In the genomic region with DNA sequence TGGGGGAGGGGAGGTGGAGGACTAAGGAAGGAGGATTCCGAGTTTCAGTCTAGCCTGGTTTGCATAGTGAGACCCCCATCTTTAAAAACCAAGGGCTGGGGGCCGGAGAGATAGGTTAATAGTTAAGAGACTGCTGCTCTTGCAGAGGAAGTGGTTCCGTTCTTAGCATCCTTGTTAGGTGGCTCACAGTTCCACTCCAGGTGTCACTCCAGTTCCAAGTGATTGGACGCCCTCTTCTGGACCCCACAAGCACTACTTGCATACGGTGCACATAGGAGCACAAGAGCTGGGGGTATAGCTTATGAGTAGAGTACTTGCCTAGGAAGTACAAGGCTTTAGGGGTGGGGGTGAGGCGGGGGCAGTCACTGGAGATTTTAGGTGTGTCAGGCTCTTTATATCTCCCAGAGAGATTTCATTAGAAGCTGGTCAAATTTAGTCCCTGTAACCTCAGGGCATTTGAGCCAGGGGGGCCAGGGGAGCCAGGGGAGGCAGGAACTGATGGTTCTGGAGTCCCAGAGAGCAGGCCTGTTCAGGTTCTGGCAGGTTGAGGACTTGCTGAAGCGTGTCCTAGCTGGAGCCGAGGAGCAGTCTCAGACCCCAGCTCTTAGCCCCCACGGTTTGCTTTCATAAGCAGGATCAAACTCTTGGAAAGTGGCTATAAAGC, we compare ENCODE assay signal across 8 mouse cellular contexts. TPM values are rescaled to one million over a fixed set of nuclear protein-coding genes. Genes with fewer than 3 reads are reported as not detected.
DNase-seq lines count a peak whose midpoint lies in the region; ATAC-seq lines count a peak whose summit lies in the region.

No protein-coding gene starts in this region.

- H3K27ac ChIP-seq in embryonic facial prominence, embryonic 12.5 days, result peak overlapping the region; percentile 95
- H3K27ac ChIP-seq in hindbrain, embryonic 13.5 days, result no peak overlapping the region
- no peak overlapping the region for H3K27ac ChIP-seq in limb, embryonic 11.5 days (replicated peaks; ENCODE audit: low read depth, low read length)
- peak overlapping the region; percentile 98 for H3K27ac ChIP-seq in midbrain, embryonic 10.5 days (replicated peaks)
- H3K27ac ChIP-seq in stomach, embryonic 15.5 days, result peak overlapping the region; percentile 73

- H3K4me3 ChIP-seq in embryonic facial prominence, embryonic 12.5 days, result peak overlapping the region; percentile 96
- H3K4me3 ChIP-seq in hindbrain, embryonic 13.5 days, result peak overlapping the region; percentile 96
- H3K4me3 ChIP-seq in limb, embryonic 11.5 days (ENCODE audit: low read depth, low read length), result 0 out of 2 replicates have a peak overlapping the region, but pooled peaks have one; percentile 96
- peak overlapping the region; percentile 97 for H3K4me3 ChIP-seq in midbrain, embryonic 10.5 days
- H3K4me3 ChIP-seq in stomach, embryonic 15.5 days (replicated peaks), result peak overlapping the region; percentile 91

- peaks cover 33% of the 10 kb centered on the region for H3K4me1 ChIP-seq in embryonic facial prominence, embryonic 12.5 days
- H3K4me1 ChIP-seq in hindbrain, embryonic 13.5 days (replicated peaks), result peaks cover 35% of the 10 kb centered on the region
- peaks cover 9% of the 10 kb centered on the region; the same call in 1 of the 2 replicates for H3K4me1 ChIP-seq in limb, embryonic 11.5 days (ENCODE audit: control insufficient read depth, insufficient read depth, low read length)
- H3K4me1 ChIP-seq in midbrain, embryonic 10.5 days, result peaks cover 47% of the 10 kb centered on the region
- peaks cover 10% of the 10 kb centered on the region for H3K4me1 ChIP-seq in stomach, embryonic 15.5 days

- H3K9me3 ChIP-seq in embryonic facial prominence, embryonic 12.5 days, result no peaks in the 10 kb centered on the region
- H3K9me3 ChIP-seq in hindbrain, embryonic 13.5 days, result no peaks in the 10 kb centered on the region
- no peaks in the 10 kb centered on the region for H3K9me3 ChIP-seq in limb, embryonic 11.5 days (ENCODE audit: control insufficient read depth, low read length)
- no peaks in the 10 kb centered on the region for H3K9me3 ChIP-seq in midbrain, embryonic 10.5 days (replicated peaks)
- no peaks in the 10 kb centered on the region for H3K9me3 ChIP-seq in stomach, embryonic 15.5 days

- H3K4me2 ChIP-seq in embryonic facial prominence, embryonic 12.5 days (replicated peaks), result peak overlapping the region; percentile 64
- peak overlapping the region; percentile 90 for H3K4me2 ChIP-seq in hindbrain, embryonic 13.5 days
- peak overlapping the region; percentile 68 for H3K4me2 ChIP-seq in limb, embryonic 11.5 days (ENCODE audit: low read depth, severe bottlenecking)
- peak overlapping the region; percentile 95 for H3K4me2 ChIP-seq in stomach, embryonic 15.5 days

- WGBS in embryonic facial prominence, embryonic 12.5 days, result 13% methylated on average over 9 of the region's 9 CpGs
- 19% methylated on average over 9 of the region's 9 CpGs for WGBS in hindbrain, embryonic 13.5 days
- 15% methylated on average over 9 of the region's 9 CpGs for WGBS in limb, embryonic 11.5 days
- 17% methylated on average over 9 of the region's 9 CpGs for WGBS in midbrain, embryonic 10.5 days
- WGBS in stomach, embryonic 15.5 days, result 25% methylated on average over 9 of the region's 9 CpGs

- ATAC-seq in frontal cortex, adult (ENCODE audit: low TSS enrichment), result peak; percentile 26
- ATAC-seq in activated CD4-positive, CD25-positive, alpha-beta regulatory T cell, adult 4 months, result peak; percentile 77
- 0 out of 2 replicates have a peak, but pooled peaks have one; percentile 9 for ATAC-seq in embryonic facial prominence, embryonic 12.5 days (ENCODE audit: insufficient number of reproducible peaks, insufficient read depth, low FRiP score, low TSS enrichment)
- ATAC-seq in hindbrain, embryonic 13.5 days (ENCODE audit: low FRiP score), result no peak
- ATAC-seq in limb, embryonic 11.5 days (ENCODE audit: insufficient number of reproducible peaks, low FRiP score, low TSS enrichment, low read depth), result no peak
- ATAC-seq in stomach, embryonic 15.5 days (ENCODE audit: insufficient read depth, low FRiP score, low read depth), result no peak

- no peaks in the 10 kb centered on the region for H3K36me3 ChIP-seq in embryonic facial prominence, embryonic 12.5 days
- H3K36me3 ChIP-seq in hindbrain, embryonic 13.5 days, result no peaks in the 10 kb centered on the region
- no peaks in the 10 kb centered on the region for H3K36me3 ChIP-seq in limb, embryonic 11.5 days (ENCODE audit: control insufficient read depth, insufficient read depth, low read length)
- H3K36me3 ChIP-seq in midbrain, embryonic 10.5 days, result no peaks in the 10 kb centered on the region
- H3K36me3 ChIP-seq in stomach, embryonic 15.5 days, result no peaks in the 10 kb centered on the region

- DNase-seq in frontal cortex, postnatal 36 days (ENCODE audit: low spot score in 2 of 2), result no peak
- DNase-seq in limb, embryonic 11.5 days (ENCODE audit: low spot score), result peak; percentile 75
- peak; percentile 57 for DNase-seq in midbrain, embryonic 10.5 days (ENCODE audit: low spot score)

- no peaks in the 10 kb centered on the region for H3K27me3 ChIP-seq in embryonic facial prominence, embryonic 12.5 days
- H3K27me3 ChIP-seq in hindbrain, embryonic 13.5 days, result no peaks in the 10 kb centered on the region
- no peaks in the 10 kb centered on the region for H3K27me3 ChIP-seq in limb, embryonic 11.5 days (ENCODE audit: control insufficient read depth, insufficient read depth, low read length)
- peaks cover 30% of the 10 kb centered on the region for H3K27me3 ChIP-seq in midbrain, embryonic 10.5 days (ENCODE audit: low read depth, poor library complexity, severe bottlenecking)
- no peaks in the 10 kb centered on the region for H3K27me3 ChIP-seq in stomach, embryonic 15.5 days (replicated peaks)

- H3K9ac ChIP-seq in embryonic facial prominence, embryonic 12.5 days, result peak overlapping the region; percentile 29; the same call in 1 of the 2 replicates
- H3K9ac ChIP-seq in hindbrain, embryonic 13.5 days, result no peak overlapping the region
- no peak overlapping the region for H3K9ac ChIP-seq in limb, embryonic 11.5 days (ENCODE audit: low read length)
- peak overlapping the region; percentile 27; the same call in 1 of the 2 replicates for H3K9ac ChIP-seq in stomach, embryonic 15.5 days

RNA-seq across cellular contexts. Expression of gene Tgfbr1, which starts 1.5 kb away (rescaled TPM):
- polyA plus RNA-seq in activated CD4-positive, CD25-positive, alpha-beta regulatory T cell, adult 4 months (2017; shearing (Covaris generic)), result 10 to 100 TPM; 35.2 to 38.2 TPM
- 78.6 and 84.2 TPM in 2 replicates for polyA plus RNA-seq in embryonic facial prominence, embryonic 12.5 days (2016; fragmentation: Nextera tagmentation; extraction: Ambion mirVana)
- polyA plus RNA-seq in hindbrain, embryonic 13.5 days (2015; fragmentation: Nextera tagmentation; extraction: Ambion mirVana), result 46.1 and 50.2 TPM in 2 replicates
- 85.5 and 95.3 TPM in 2 replicates for polyA plus RNA-seq in limb, embryonic 11.5 days (2014; fragmentation: Nextera tagmentation; extraction: Ambion mirVana)
- polyA plus RNA-seq in midbrain, embryonic 10.5 days (2016; fragmentation: Nextera tagmentation; extraction: Ambion mirVana), result 90.0 and 110 TPM in 2 replicates
- 24.3 and 29.8 TPM in 2 replicates for polyA plus RNA-seq in stomach, embryonic 15.5 days (2015; fragmentation: Nextera tagmentation; extraction: Ambion mirVana)

Comparison
In these comparisons a context has a peak if more than half of its experiments do, and no peak if none do; other contexts are left out.
1. ATAC-seq: peak in frontal cortex, adult (single experiment), activated CD4-positive, CD25-positive, alpha-beta regulatory T cell, adult 4 months (single experiment) and embryonic facial prominence, embryonic 12.5 days (single experiment); none in hindbrain, embryonic 13.5 days (single experiment), limb, embryonic 11.5 days (single experiment) and stomach, embryonic 15.5 days (single experiment).
2. DNase-seq: peak in limb, embryonic 11.5 days (single experiment) and midbrain, embryonic 10.5 days (single experiment); none in frontal cortex, postnatal 36 days (0 of 2).
3. H3K27ac ChIP-seq: peak in embryonic facial prominence, embryonic 12.5 days (single experiment), midbrain, embryonic 10.5 days (single experiment) and stomach, embryonic 15.5 days (single experiment); none in hindbrain, embryonic 13.5 days (single experiment) and limb, embryonic 11.5 days (single experiment).
4. H3K9ac ChIP-seq: peak in embryonic facial prominence, embryonic 12.5 days (single experiment) and stomach, embryonic 15.5 days (single experiment); none in hindbrain, embryonic 13.5 days (single experiment) and limb, embryonic 11.5 days (single experiment).
5. Peak in every context shown above with its lines, with median percentiles within 50 percentile points of each other: H3K4me2 ChIP-seq and H3K4me3 ChIP-seq.